Mouse (Mus musculus): ENCODE data around the gene Mylk2. TPM values are rescaled to one million over a fixed set of nuclear protein-coding genes. Genes with fewer than 3 reads are reported as not detected.
A peak's percentile ranks its signal among the peaks of the same experiment; 100 is the strongest.

Mylk2 gene
- total and polyA plus RNA-seq, 3 experiments = not detected

DNA sequence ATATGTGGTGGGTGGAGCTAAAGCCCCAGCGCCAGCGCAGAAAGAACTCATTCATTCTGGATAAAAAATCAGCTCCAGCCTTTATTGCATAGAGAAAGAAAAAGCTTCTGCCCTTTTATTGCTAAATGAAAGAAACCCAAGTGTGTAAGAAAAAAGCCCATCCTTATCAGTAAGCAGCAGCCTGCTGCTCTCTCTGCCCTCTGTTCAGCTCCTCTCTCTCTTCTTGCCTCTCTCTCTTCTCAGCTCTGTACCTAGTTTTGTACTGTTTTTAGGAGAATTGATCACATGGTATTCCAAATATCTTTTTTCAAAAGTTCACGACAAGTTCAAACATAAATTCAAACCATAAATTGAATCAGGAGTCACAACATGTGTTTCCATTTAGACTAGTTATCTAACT, 32.9 kb upstream of the Mylk2 start:
- Histone ChIP-seq H3K4me3 (ENCODE audit: control insufficient read depth in 1 of 2, insufficient read depth in 1 of 2, low read depth in 2 of 2, low read length in 2 of 2) (no peak overlapping the region), H3K4me1 (ENCODE audit: control insufficient read depth in 1 of 2, insufficient read depth in 2 of 2, low read length in 2 of 2) (no peaks in the 10 kb centered on the region), H3K9ac (ENCODE audit: control insufficient read depth, low read depth, low read length, poor library complexity, severe bottlenecking) (no peak overlapping the region), H3K79me2 (ENCODE audit: control insufficient read depth, insufficient read depth, low read length, poor library complexity) (no peaks in the 10 kb centered on the region), H3K27me3 (ENCODE audit: control insufficient read depth in 1 of 2, insufficient read depth in 2 of 2, low read length in 2 of 2) (no peaks in the 10 kb centered on the region), H3K36me3 (ENCODE audit: control insufficient read depth in 1 of 2, insufficient read depth in 2 of 2, low read length in 2 of 2) (peaks cover 0 to 55% of the 10 kb centered on the region in 2 experiments; a peak in 2 of 4 replicates), H3K27ac (ENCODE audit: control insufficient read depth, low read depth, low read length) (no peak overlapping the region), H3K9me3 (replicated peaks; ENCODE audit: insufficient read depth, low read length) (no peaks in the 10 kb centered on the region)
- no peak for DNase-seq (ENCODE audit: low read depth, low spot score)
- no peak for TF ChIP-seq USF2 (IDR thresholded peaks at IDR 0.05; ENCODE audit: borderline replicate concordance in 1 of 2, insufficient read depth in 1 of 2, low read depth in 1 of 2, low read length in 2 of 2)
- peak; percentile 24; the same call in 1 of the 2 replicates for TF ChIP-seq TAL1 (IDR thresholded peaks at IDR 0.05; ENCODE audit: low read length)

DNA sequence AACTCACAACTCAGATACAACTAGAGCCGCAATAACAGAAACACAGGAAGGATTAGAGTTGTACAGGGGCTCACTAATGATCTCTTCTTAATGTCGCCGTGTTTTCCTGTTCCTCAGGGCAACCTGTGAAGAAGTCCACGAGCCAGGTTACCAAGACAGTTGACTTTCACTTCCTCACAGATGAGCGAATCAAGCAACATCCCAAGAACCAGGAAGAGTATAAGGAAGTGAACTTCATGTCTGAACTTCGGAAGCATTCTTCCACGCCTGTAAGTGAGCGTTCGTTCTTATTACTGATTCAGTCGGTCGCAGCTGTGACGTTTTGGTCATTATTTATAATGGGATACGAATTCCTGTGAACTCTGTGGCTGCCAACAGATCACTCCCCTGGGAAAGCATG, 30.3 kb upstream of the Mylk2 start:
- Histone ChIP-seq H3K9ac (ENCODE audit: control insufficient read depth, low read depth, low read length, poor library complexity, severe bottlenecking) (no peak overlapping the region), H3K27ac (ENCODE audit: control insufficient read depth, low read depth, low read length) (no peak overlapping the region), H3K4me3 (ENCODE audit: control insufficient read depth in 1 of 2, insufficient read depth in 1 of 2, low read depth in 2 of 2, low read length in 2 of 2) (no peak overlapping the region), H3K4me1 (ENCODE audit: control insufficient read depth in 1 of 2, insufficient read depth in 2 of 2, low read length in 2 of 2) (no peaks in the 10 kb centered on the region), H3K36me3 (ENCODE audit: control insufficient read depth in 1 of 2, insufficient read depth in 2 of 2, low read length in 2 of 2) (peaks cover 0 to 60% of the 10 kb centered on the region in 2 experiments; a peak in 2 of 4 replicates), H3K79me2 (ENCODE audit: control insufficient read depth, insufficient read depth, low read length, poor library complexity) (no peaks in the 10 kb centered on the region), H3K9me3 (replicated peaks; ENCODE audit: insufficient read depth, low read length) (no peaks in the 10 kb centered on the region), H3K27me3 (ENCODE audit: control insufficient read depth in 1 of 2, insufficient read depth in 2 of 2, low read length in 2 of 2) (no peaks in the 10 kb centered on the region)
- no peak for DNase-seq (ENCODE audit: low read depth, low spot score)
- no peak for TF ChIP-seq MAFK (IDR thresholded peaks at IDR 0.05; ENCODE audit: borderline replicate concordance, low read depth, low read length)
- no peak for TF ChIP-seq ZKSCAN1 (IDR thresholded peaks at IDR 0.05; ENCODE audit: low read depth, low read length)
- TF ChIP-seq POLR2AphosphoS2 (IDR thresholded peaks at IDR 0.05; ENCODE audit: low read length) = no peak
- no peak for TF ChIP-seq EP300 (IDR thresholded peaks at IDR 0.05; ENCODE audit: low read depth in 1 of 2, low read length in 2 of 2)
- TF ChIP-seq HCFC1 (IDR thresholded peaks at IDR 0.05; ENCODE audit: low read depth, low read length) = no peak
- TF ChIP-seq ZMIZ1 (IDR thresholded peaks at IDR 0.05; ENCODE audit: low read depth, low read length) = no peak
- no peak for TF ChIP-seq USF2 (IDR thresholded peaks at IDR 0.05; ENCODE audit: borderline replicate concordance in 1 of 2, insufficient read depth in 1 of 2, low read depth in 1 of 2, low read length in 2 of 2)
- TF ChIP-seq TAL1 (IDR thresholded peaks at IDR 0.05; ENCODE audit: low read length) = no peak
- TF ChIP-seq E2F4 (IDR thresholded peaks at IDR 0.05; ENCODE audit: borderline replicate concordance, low read depth, low read length) = no peak
- no peak for TF ChIP-seq MYB (IDR thresholded peaks at IDR 0.05; ENCODE audit: low read depth, low read length)
- no peak for TF ChIP-seq RAD21 (IDR thresholded peaks at IDR 0.05; ENCODE audit: low read depth, low read length)
- TF ChIP-seq ZC3H11A (IDR thresholded peaks at IDR 0.05; ENCODE audit: low read depth, low read length) = no peak
- TF ChIP-seq ETS1 (IDR thresholded peaks at IDR 0.05; ENCODE audit: low read depth, low read length) = no peak
- TF ChIP-seq MAX (IDR thresholded peaks at IDR 0.05; ENCODE audit: low read length) = no peak
- no peak for TF ChIP-seq USF1 (IDR thresholded peaks at IDR 0.05; ENCODE audit: low read depth, low read length)
- TF ChIP-seq POLR2A (IDR thresholded peaks at IDR 0.05; ENCODE audit: control insufficient read depth in 1 of 2, insufficient read depth in 1 of 2, low read depth in 1 of 2, low read length in 2 of 2, poor library complexity in 1 of 2) = no peak
- TF ChIP-seq ELF1 (IDR thresholded peaks at IDR 0.05; ENCODE audit: low read depth, low read length) = no peak
